Mouse (Mus musculus): ENCODE data around the gene Klhl42. TPM values are rescaled to one million over a fixed set of nuclear protein-coding genes. Genes with fewer than 3 reads are reported as not detected.

The Klhl42 gene
- 1.4 and 1.6 TPM in 2 replicates for polyA plus RNA-seq (2015; fragmentation: Nextera tagmentation; extraction: Ambion mirVana)

- H3K4me1 ChIP-seq (ENCODE audit: insufficient read depth) = peaks cover 22% of the 10 kb centered on the region
- H3K27me3 ChIP-seq (ENCODE audit: insufficient read depth, low read length) = no peaks in the 10 kb centered on the region
- H3K9ac ChIP-seq (replicated peaks) = peak within 1 kb of the TSS; percentile 84
- peak; percentile 82 for DNase-seq
- WGBS (ENCODE audit: insufficient replicate concordance) = 1% methylated on average over 92 of the region's 99 CpGs
- peak within 1 kb of the TSS; percentile 86 for H3K27ac ChIP-seq (ENCODE audit: low read depth)
- no peaks in the 10 kb centered on the region for H3K9me3 ChIP-seq (ENCODE audit: low read length)
- H3K4me2 ChIP-seq (ENCODE audit: low read depth, low read length) = peak within 1 kb of the TSS; percentile 98
- TF ChIP-seq CTCF (IDR thresholded peaks at IDR 0.05; ENCODE audit: low read depth) = no peak
- TF ChIP-seq EP300 (IDR thresholded peaks at IDR 0.05; ENCODE audit: low read depth) = no peak
- ATAC-seq = peak; percentile 91
- peak within 1 kb of the TSS; percentile 80 for H3K4me3 ChIP-seq (ENCODE audit: low read depth, low read length)
- 0 out of 2 replicates have a peak, but pooled peaks cover 2% of the 10 kb centered on the region for H3K36me3 ChIP-seq (replicated peaks; ENCODE audit: insufficient read depth, low read length)
Observed at GRCm38 (mm10) chr6:147091136-147092120, at the start of gene Klhl42. Klhl42 (plus strand) TSS chr6:147091379.

GRCm38 (mm10) chr6:147042291-147043290 is 48.6 kb upstream of the Klhl42 start, which contains the start of gene Mrps35:
Mrps35 (plus strand) TSS chr6:147042764.
- ATAC-seq (peak; percentile 99), DNase-seq (peak; percentile 93)
- no peaks in the 10 kb centered on the region for H3K27me3 ChIP-seq (ENCODE audit: insufficient read depth, low read length)

GRCm38 (mm10) chr6:147043633-147044032 is 47.5 kb upstream of the Klhl42 start:
- H3K9ac ChIP-seq (replicated peaks) = peak overlapping the region; percentile 95
- WGBS (ENCODE audit: insufficient replicate concordance) = 37% methylated on average over 7 of the region's 7 CpGs

More at GRCm38 (mm10) chr6:147042291-147043290, 48.6 kb upstream of the Klhl42 start, which contains the start of gene Mrps35:
- H3K27ac ChIP-seq (ENCODE audit: low read depth) = peak within 1 kb of the TSS; percentile 86
- H3K9ac ChIP-seq (replicated peaks) = peak within 1 kb of the TSS; percentile 95
- peak within 1 kb of the TSS; percentile 97 for H3K4me3 ChIP-seq (ENCODE audit: low read depth, low read length)
- TF ChIP-seq EP300 (IDR thresholded peaks at IDR 0.05; ENCODE audit: low read depth) (no peak), CTCF (IDR thresholded peaks at IDR 0.05; ENCODE audit: low read depth) (peak; percentile 21; the same call in 1 of the 2 replicates)
- WGBS (ENCODE audit: insufficient replicate concordance) = 3% methylated on average over 58 of the region's 66 CpGs
- 0 out of 2 replicates have a peak, but pooled peaks cover 2% of the 10 kb centered on the region for H3K36me3 ChIP-seq (replicated peaks; ENCODE audit: insufficient read depth, low read length)
- no peaks in the 10 kb centered on the region for H3K9me3 ChIP-seq (ENCODE audit: low read length)
- peak within 1 kb of the TSS; percentile 89 for H3K4me2 ChIP-seq (ENCODE audit: low read depth, low read length)
- peaks cover 18% of the 10 kb centered on the region for H3K4me1 ChIP-seq (ENCODE audit: insufficient read depth)

GRCm38 (mm10) chr6:147049239-147049805 is 41.9 kb upstream of the Klhl42 start:
- 90% methylated on average over 13 of the region's 13 CpGs for WGBS (ENCODE audit: insufficient replicate concordance)
- DNase-seq (peak; percentile 5), ATAC-seq (no peak)
- no peaks in the 10 kb centered on the region for H3K9me3 ChIP-seq (ENCODE audit: low read length)
- peaks cover 37% of the 10 kb centered on the region for H3K36me3 ChIP-seq (replicated peaks; ENCODE audit: insufficient read depth, low read length)
- H3K4me3 ChIP-seq (ENCODE audit: low read depth, low read length) = no peak overlapping the region
- TF ChIP-seq CTCF (IDR thresholded peaks at IDR 0.05; ENCODE audit: low read depth) (no peak), EP300 (IDR thresholded peaks at IDR 0.05; ENCODE audit: low read depth) (no peak)
- no peak overlapping the region for H3K4me2 ChIP-seq (ENCODE audit: low read depth, low read length)
- H3K27me3 ChIP-seq (ENCODE audit: insufficient read depth, low read length) = no peaks in the 10 kb centered on the region
- H3K27ac ChIP-seq (ENCODE audit: low read depth) = no peak overlapping the region
- H3K4me1 ChIP-seq (ENCODE audit: insufficient read depth) = peaks cover 2% of the 10 kb centered on the region
- H3K9ac ChIP-seq (replicated peaks) = no peak overlapping the region

More at GRCm38 (mm10) chr6:147043633-147044032, 47.5 kb upstream of the Klhl42 start:
- Histone ChIP-seq H3K9me3 (ENCODE audit: low read length) (no peaks in the 10 kb centered on the region), H3K4me1 (ENCODE audit: insufficient read depth) (peaks cover 18% of the 10 kb centered on the region), H3K4me2 (ENCODE audit: low read depth, low read length) (peak overlapping the region; percentile 89), H3K36me3 (replicated peaks; ENCODE audit: insufficient read depth, low read length) (peaks cover 10% of the 10 kb centered on the region; the same call in 1 of the 2 replicates), H3K4me3 (ENCODE audit: low read depth, low read length) (peak overlapping the region; percentile 97), H3K27me3 (ENCODE audit: insufficient read depth, low read length) (no peaks in the 10 kb centered on the region), H3K27ac (ENCODE audit: low read depth) (no peak overlapping the region)
- no peak for TF ChIP-seq CTCF (IDR thresholded peaks at IDR 0.05; ENCODE audit: low read depth)
- TF ChIP-seq EP300 (IDR thresholded peaks at IDR 0.05; ENCODE audit: low read depth) = no peak
- ATAC-seq (no peak), DNase-seq (peak; percentile 10)

GRCm38 (mm10) chr6:147051666-147052065 is 39.5 kb upstream of the Klhl42 start:
- H3K4me1 ChIP-seq (ENCODE audit: insufficient read depth) = no peaks in the 10 kb centered on the region
- 0 out of 2 replicates have a peak overlapping the region, but pooled peaks have one; percentile 2 for H3K27ac ChIP-seq (ENCODE audit: low read depth)
- H3K4me2 ChIP-seq (ENCODE audit: low read depth, low read length) = no peak overlapping the region
- H3K9me3 ChIP-seq (ENCODE audit: low read length) = no peaks in the 10 kb centered on the region
- H3K36me3 ChIP-seq (replicated peaks; ENCODE audit: insufficient read depth, low read length) = peaks cover 53% of the 10 kb centered on the region
- no peak overlapping the region for H3K4me3 ChIP-seq (ENCODE audit: low read depth, low read length)
- 73% methylated on average over 8 of the region's 8 CpGs for WGBS (ENCODE audit: insufficient replicate concordance)
- no peak overlapping the region for H3K9ac ChIP-seq (replicated peaks)
- peak; percentile 77 for ATAC-seq
- no peak for TF ChIP-seq CTCF (IDR thresholded peaks at IDR 0.05; ENCODE audit: low read depth)
- no peak for TF ChIP-seq EP300 (IDR thresholded peaks at IDR 0.05; ENCODE audit: low read depth)
- H3K27me3 ChIP-seq (ENCODE audit: insufficient read depth, low read length) = no peaks in the 10 kb centered on the region
- peak; percentile 20 for DNase-seq
